Mouse (Mus musculus) bone marrow, adult 2 months (tissue): Measurements from ENCODE around the gene Sec24a.

Experiments used
- CTCF ChIP-seq: fragments of 200-500 bp; IDR thresholded peaks from 2 replicates; pipeline ENCODE4 v1.5.1; 2011; ENCODE audit warnings: low read length, control low read depth; ENCODE audit not compliant: control insufficient read depth, insufficient read depth
- POLR2A ChIP-seq: fragments of 200-500 bp; IDR thresholded peaks from 2 replicates; pipeline ENCODE4 v1.6.1; 2011; ENCODE audit warnings: low read depth, mild to moderate bottlenecking, control low read depth, low read length, borderline replicate concordance; ENCODE audit not compliant: control insufficient read depth

DNA sequence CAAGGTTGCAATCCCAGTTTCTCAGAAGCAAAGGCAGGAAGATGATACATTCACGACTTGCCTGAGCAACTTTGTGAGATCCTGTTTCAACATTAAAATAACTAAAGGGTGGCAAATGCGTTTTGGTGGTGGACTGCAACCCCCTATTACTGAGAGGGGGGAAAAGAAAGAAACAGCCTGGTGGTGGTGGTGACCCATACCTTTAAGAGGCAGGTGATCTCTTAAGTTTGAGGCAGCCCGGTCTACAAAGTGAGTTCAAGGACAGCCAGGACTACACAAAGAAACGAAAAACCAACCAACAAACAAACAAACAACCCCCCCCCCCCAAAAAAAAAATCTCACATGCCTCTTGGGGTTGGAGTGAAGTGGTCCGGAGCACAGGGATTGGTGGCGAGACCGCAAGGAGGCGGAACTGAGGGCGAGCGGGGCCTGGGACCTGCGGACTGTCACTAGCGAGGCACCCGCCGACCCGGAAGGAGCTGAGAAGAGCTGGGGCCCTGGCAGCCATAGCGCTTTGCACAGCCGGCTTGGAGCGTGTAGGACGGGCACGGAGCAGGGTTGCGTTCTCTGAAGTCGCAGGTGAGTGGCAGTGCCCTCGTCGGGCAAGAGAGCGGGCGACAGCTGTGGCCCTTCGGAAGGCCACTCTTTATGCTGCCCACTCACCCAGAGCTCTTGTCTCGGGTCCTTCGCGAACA lies at the start of gene Sec24a, which contains the start of gene Sar1b:
- peak; percentile 87; the same call in 1 of the 2 replicates for TF ChIP-seq POLR2A
- TF ChIP-seq CTCF: no peak
